Mouse (Mus musculus) embryo, embryonic 9.5 days (tissue): ENCODE data around the gene Pde3a.
A peak's percentile ranks its signal among the peaks of the same experiment; 100 is the strongest.

ENCODE experiments used
- DNase-seq: peaks from one replicate; pipeline ENCODE4 v3.0.0-alpha.2; 2017; ENCODE audit errors: extremely low spot score

Gene Pde3a

GRCm38 (mm10) chr6:141403943-141404342 lies 154.9 kb downstream of the Pde3a start:
- DNase-seq: no peak

DNA sequence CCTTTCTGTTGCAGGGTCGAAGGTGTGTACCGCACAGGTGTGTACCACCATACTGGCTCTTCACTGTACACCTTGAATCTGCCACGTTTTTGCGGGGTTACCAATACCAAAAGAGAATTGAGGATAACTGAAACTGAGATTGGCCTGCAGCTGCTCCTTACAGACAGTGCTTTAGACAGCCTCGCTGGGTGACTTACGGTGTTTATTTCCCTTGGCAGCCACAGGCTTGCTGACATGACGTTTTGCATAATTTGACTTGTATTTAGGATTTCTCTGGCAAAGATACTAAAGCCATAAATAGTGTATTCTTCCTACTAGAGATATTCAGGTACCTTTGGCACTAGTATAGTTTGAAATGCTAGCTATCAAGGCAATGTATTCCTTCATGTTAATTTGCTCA lies 155.6 kb downstream of the Pde3a start:
- no peak for DNase-seq

DNA sequence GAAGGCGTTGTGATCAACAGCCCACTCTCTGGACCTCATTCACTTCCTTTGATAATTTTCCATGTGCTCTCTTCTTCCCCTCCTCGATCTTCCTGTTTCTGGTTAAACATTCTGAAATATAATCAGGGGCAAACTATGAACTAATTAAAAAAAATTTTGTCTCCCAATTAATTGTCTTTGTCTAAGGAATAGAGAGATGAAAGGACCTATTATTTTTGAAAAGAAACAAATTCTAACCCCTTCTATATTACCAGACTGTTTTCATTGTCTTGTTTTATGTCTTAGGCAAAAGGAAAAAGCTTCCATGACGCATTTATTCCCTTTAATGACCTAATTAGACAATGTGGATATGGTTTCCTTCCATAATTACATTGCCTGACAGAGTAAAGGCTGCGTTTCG lies 156.4 kb downstream of the Pde3a start:
- DNase-seq: no peak

GRCm38 (mm10) chr6:141408758-141409157 lies 159.7 kb downstream of the Pde3a start:
- DNase-seq: no peak

DNA sequence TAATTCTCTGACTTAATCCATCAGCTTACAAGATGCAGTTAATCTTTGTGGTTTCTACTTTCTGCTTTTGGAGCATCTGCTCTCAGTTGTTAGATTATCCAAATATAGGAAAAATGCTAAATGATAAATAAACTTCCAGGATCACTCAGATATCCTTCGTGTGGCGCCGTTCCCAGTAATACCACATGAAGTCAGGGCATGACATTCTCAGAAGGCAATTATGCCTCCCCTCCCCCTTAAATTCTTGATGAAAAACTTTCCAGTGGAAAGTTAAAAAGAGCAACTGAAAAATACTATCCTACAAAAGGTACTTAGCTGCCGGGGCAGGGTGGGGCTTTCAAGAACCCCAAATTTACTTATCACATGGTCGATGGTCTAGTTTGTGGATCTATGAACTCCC lies 161.8 kb downstream of the Pde3a start:
- no peak for DNase-seq

GRCm38 (mm10) chr6:141425114-141425513 lies 176.0 kb downstream of the Pde3a start:
- no peak for DNase-seq

GRCm38 (mm10) chr6:141428587-141428986 lies 179.5 kb downstream of the Pde3a start:
- DNase-seq: no peak

GRCm38 (mm10) chr6:141430134-141430533 lies 181.1 kb downstream of the Pde3a start:
- no peak for DNase-seq

- DNase-seq: no peak
Observed at GRCm38 (mm10) chr6:141432271-141432974, 183.4 kb downstream of the Pde3a start.

DNA sequence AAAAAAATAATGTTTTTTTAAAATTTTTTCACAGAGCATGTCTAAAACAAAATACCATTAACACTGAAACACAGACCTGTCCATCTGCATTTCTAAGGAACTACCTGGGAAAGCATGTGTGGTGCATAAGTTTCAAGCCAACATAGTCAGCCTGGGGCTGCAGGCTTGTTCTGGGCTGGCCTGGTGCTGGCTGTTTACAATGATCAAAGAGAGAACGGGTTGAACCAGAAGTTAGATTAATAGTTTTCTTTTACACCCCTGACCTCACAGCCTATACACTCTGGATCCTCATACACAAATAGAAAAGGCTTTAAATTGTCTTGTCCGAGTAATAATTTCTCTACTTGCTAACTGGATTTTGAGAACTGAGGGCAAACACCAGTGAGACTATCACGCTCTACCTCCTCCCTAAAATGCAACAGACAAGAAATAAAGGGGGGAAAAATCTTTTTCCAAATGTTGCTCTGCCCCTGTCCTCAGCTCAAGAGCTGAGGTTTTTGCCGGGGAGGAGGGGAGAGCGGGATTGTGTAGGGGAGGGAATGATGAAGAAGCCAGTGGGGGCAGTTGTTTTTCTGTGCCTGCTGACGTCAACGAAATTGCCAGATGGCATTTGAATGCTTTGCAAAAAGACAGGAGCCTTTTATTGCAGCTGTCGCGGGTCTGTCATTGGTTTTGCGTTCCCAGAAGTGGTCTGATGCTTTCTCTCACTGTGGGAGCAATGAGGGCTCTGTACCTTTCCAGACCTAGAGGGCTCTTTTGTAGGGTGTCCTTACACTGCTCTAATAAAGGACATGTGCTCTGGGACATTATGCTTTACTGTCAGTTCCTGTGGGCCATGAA lies 185.1 kb downstream of the Pde3a start:
- peak; percentile 43 for DNase-seq

GRCm38 (mm10) chr6:141435160-141435559 lies 186.1 kb downstream of the Pde3a start:
- peak; percentile 4 for DNase-seq

DNA sequence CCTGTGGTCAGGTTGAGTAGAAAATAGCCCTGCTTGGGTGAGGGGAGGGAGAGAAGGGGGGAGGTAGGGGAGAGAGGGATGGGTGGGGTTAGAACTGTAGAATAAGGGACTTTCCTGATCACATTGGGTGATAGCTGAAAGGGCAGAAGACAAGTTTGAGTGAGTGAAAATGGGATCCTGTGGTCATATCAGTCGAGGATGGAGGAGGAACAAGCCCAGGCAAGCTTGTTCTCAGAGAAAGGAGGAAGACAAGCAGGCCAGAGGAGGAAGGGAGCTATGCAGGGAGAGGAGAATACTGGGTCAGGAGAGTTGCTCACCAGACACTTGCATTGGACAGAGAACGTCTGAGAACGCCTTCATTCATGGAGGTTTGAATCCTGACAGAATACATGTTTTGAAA lies 190.9 kb downstream of the Pde3a start:
- no peak for DNase-seq

GRCm38 (mm10) chr6:141447547-141447946 lies 198.5 kb downstream of the Pde3a start:
- DNase-seq: peak; percentile 54

GRCm38 (mm10) chr6:141448886-141449285 lies 199.8 kb downstream of the Pde3a start:
- no peak for DNase-seq

DNA sequence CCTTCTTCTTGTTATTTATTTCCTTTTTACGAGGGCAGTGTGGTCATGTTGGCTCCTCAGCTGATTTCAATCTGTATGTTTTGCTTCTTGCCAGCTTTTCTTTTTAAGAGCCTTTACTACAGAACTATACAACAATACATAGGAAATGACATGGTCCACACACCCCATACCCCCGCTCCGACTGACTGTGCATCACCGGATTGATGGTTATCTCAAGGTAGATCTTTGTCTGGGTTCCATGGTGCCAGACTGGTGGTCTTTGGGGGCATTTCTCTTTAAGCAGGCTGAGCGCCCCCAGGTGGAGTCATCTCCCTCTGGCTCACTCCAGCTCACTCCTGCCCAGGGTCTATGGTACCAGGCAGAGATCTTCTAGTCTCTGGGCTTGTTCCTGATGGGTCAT lies 206.3 kb downstream of the Pde3a start:
- no peak for DNase-seq

DNA sequence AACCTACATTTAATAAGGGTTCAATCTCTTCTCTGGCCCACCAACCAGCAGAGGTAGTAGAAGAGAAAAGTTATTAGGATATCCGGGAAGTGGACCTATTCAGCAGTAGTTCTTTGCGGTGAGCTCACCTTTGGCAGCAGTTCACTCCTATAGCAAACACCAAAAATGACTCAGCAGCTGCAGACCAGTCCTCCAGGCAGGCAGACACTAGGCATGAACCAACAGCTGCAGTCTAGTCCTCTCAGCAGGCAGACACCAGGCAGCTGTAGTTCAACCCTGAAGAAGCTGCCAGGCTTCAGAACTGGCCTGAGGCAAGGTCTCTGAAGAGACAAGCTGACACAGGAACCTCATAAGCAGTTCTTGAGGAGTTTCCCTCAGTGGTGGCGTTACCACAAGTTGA lies 207.5 kb downstream of the Pde3a start:
- DNase-seq: no peak

DNA sequence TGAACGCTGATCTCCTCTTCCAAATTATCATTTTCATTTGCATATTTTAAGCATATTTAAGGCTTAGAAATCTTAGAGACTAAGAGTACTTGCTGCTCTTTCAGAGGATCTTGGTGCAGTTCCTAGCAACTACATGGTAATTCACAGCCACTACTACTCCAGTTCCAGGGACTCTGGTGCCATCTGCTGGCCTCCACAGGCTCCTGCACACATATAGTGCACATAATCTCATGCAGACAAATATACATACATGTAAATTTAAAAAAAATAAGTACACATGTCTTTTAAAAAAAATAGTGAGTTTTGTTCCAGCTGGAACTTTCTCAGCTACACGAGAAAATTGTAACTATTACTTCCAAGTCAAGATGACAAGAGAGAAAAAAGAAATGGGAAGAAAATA lies 221.2 kb downstream of the Pde3a start:
- no peak for DNase-seq

DNA sequence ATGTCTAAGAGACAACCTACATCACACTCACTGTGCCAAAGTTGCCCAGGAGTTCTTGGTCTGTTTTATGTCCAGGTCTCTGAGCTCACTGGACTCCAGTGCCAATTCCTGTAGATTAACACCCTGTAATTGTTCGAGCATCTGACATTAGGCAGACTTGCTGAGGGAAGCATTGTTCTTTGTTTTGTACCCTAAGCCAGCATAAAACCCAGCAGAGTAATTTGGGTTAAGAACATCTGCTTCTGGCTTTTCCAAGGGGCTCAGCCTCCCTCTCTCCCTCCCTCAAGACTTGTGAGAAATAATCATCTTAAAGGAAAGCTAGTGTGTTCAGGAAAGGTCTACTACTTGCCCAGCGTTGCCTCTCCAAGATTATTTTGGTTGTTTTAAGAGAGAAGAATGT lies 225.2 kb downstream of the Pde3a start:
- DNase-seq: no peak

- DNase-seq: no peak
Observed at GRCm38 (mm10) chr6:141474696-141475095, 225.6 kb downstream of the Pde3a start.

- DNase-seq: no peak
Observed at GRCm38 (mm10) chr6:141485302-141486021, 236.4 kb downstream of the Pde3a start.

GRCm38 (mm10) chr6:141487266-141487665 lies 238.2 kb downstream of the Pde3a start:
- peak; percentile 37 for DNase-seq

GRCm38 (mm10) chr6:141488619-141489018 lies 239.6 kb downstream of the Pde3a start:
- peak; percentile 47 for DNase-seq

DNA sequence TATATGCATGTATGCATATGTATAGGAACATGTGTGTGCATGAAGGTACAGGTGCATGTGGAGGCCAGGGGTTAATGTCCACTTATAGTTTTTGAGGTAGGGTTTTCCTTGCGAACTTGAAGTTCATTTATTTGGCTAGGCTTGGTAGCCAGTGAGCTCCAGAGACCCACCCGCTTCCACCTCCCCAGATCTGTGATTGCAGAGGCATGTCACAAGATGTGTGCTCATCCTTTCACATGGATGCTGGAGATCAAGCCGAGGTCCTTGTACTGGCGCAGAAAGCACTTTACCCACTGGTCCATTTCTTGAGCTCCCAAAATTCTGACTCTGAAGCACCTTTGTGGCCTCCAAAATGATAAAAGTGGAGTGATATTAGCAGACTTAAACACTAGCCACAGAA lies 245.8 kb downstream of the Pde3a start:
- DNase-seq: no peak
